Mouse (Mus musculus) forebrain, postnatal 0 days (tissue): Measurements from ENCODE around the gene Gm29423. TPM values are rescaled to one million over a fixed set of nuclear protein-coding genes. Genes with fewer than 3 reads are reported as not detected.
"Not testable (repeated sequence)": the region's sequence is repeated elsewhere in the genome, so short reads cannot be mapped to it uniquely, and the experiment has no call there.

Experiments
- ATAC-seq: fragments of 200-750 bp; cut with Nextera tagmentation; 2 replicates; pipeline ENCODE4 v1.8.0; 2017; ENCODE audit warnings: mild to moderate bottlenecking, moderate library complexity
- DNase-seq: peaks from one replicate; pipeline ENCODE4 v3.0.0-alpha.2; 2015
- H3K27ac ChIP-seq: fragments of 300-500 bp; sonication (generic); 2 replicates; pipeline ENCODE4 v1.5.1; 2014; ENCODE audit warnings: low read depth, mild to moderate bottlenecking, antibody characterized with exemption, low read length, moderate library complexity, mixed read lengths
- H3K27me3 ChIP-seq: fragments of 300-500 bp; sonication (generic); 2 replicates; pipeline ENCODE4 v1.6.1; 2014; ENCODE audit warnings: mild to moderate bottlenecking, low read length, mixed read lengths; ENCODE audit not compliant: insufficient read depth
- H3K36me3 ChIP-seq: fragments of 300-500 bp; sonication (generic); 2 replicates; pipeline ENCODE4 v1.6.1; 2014; ENCODE audit warnings: mild to moderate bottlenecking, moderate library complexity; ENCODE audit not compliant: insufficient read depth
- H3K4me1 ChIP-seq: fragments of 300-500 bp; sonication (generic); 2 replicates; pipeline ENCODE4 v1.6.1; 2014; ENCODE audit warnings: antibody characterized with exemption; ENCODE audit not compliant: insufficient read depth
- H3K4me2 ChIP-seq: fragments of 300-500 bp; sonication (generic); 2 replicates; pipeline ENCODE4 v1.6.1; 2014; ENCODE audit warnings: low read depth, mild to moderate bottlenecking, moderate library complexity
- H3K4me3 ChIP-seq: fragments of 300-500 bp; sonication (generic); 2 replicates; pipeline ENCODE4 v1.5.1; 2014; ENCODE audit warnings: low read depth, low read length, mixed read lengths
- H3K9ac ChIP-seq: fragments of 300-500 bp; sonication (generic); 2 replicates; pipeline ENCODE4 v1.6.1; 2014; ENCODE audit warnings: mild to moderate bottlenecking
- H3K9me3 ChIP-seq: fragments of 300-500 bp; sonication (generic); 2 replicates; pipeline ENCODE4 v1.6.1; 2016; ENCODE audit warnings: low read length
- WGBS: fragments of 180-500 bp; shearing (Covaris S2); extraction: QIAGEN DNeasy Blood & Tissue Kit; methylation state at CpG from one replicate; pipeline ENCODE4 v1.1.7; 2014; 5-methylcytosine and 5-hydroxymethylcytosine counted together
- polyA plus RNA-seq: library from polyadenylated mRNA; unstranded; fragments of >200 nt; fragmentation: Nextera tagmentation; extraction: Ambion mirVana; gene quantifications from 2 replicates; pipeline ENCODE4 v1.2.1, GENCODE M21; 2015
- total RNA-seq: library from RNA; depleted of rRNA; stranded (reverse); fragments of >200 nt; gene quantifications from 2 replicates; pipeline ENCODE4 v1.2.3, GENCODE M21; 2014; rRNA removed

Gm29423 gene
- not detected in 2 replicates for total RNA-seq
- not detected in 2 replicates for polyA plus RNA-seq

GRCm38 (mm10) chrY:70303187-70303586, at the start of gene Gm29423, which contains the start of gene Gm29644:
Gene Gm29423, minus strand, starts transcription at chrY:70303287.
Gene Gm29644, minus strand, starts transcription at chrY:70303343.
- H3K4me2 ChIP-seq, H3K27ac ChIP-seq, H3K9me3 ChIP-seq, H3K27me3 ChIP-seq, H3K4me3 ChIP-seq, H3K36me3 ChIP-seq, ATAC-seq, H3K9ac ChIP-seq, H3K4me1 ChIP-seq, DNase-seq: not testable (repeated sequence)
- no CpG with 5 or more reads among the region's 2 CpGs for WGBS

GRCm38 (mm10) chrY:70273542-70273941, 29.5 kb downstream of the Gm29423 start, which contains the start of gene Gm21118:
Gene Gm21118, minus strand, starts transcription at chrY:70273642.
- H3K9me3 ChIP-seq, H3K4me3 ChIP-seq, H3K9ac ChIP-seq, H3K27ac ChIP-seq, DNase-seq, H3K36me3 ChIP-seq, ATAC-seq, H3K27me3 ChIP-seq, H3K4me2 ChIP-seq, H3K4me1 ChIP-seq: not testable (repeated sequence)
- no CpG with 5 or more reads among the region's 4 CpGs for WGBS

Other genes starting within 250 kb of the Gm29423 start
- gene Gm21118, start 29.6 kb downstream of the Gm29423 start, total RNA-seq, result not detected in 2 replicates
- gene Gm21118, start 29.6 kb downstream of the Gm29423 start, polyA plus RNA-seq, result not detected in 2 replicates
- not detected in 2 replicates for gene Gm29644, start 56 bp upstream of the Gm29423 start, total RNA-seq
- gene Gm29644, start 56 bp upstream of the Gm29423 start, polyA plus RNA-seq, result not detected in 2 replicates
- gene Gm20888, start 138.6 kb upstream of the Gm29423 start, total RNA-seq, result not detected in 2 replicates
- gene Gm20888, start 138.6 kb upstream of the Gm29423 start, polyA plus RNA-seq, result not detected in 2 replicates